Mouse (Mus musculus) heart, adult 2 months (tissue): ENCODE measurements around the gene Tob1. TPM values are rescaled to one million over a fixed set of nuclear protein-coding genes. Genes with fewer than 3 reads are reported as not detected.

Source experiments
- DNase-seq, 2 experiments: peaks; one replicate each; pipeline ENCODE4 v3.0.0; 2021
- H3K27ac ChIP-seq: fragments of 200-600 bp; 2 replicates; pipeline ENCODE4 v1.8.1; 2022
- H3K27me3 ChIP-seq: fragments of 200-500 bp; 2 replicates; pipeline ENCODE4 v1.6.1; 2012; ENCODE audit warnings: mild to moderate bottlenecking, low read length, inconsistent platforms, mixed read lengths; ENCODE audit not compliant: control insufficient read depth, insufficient read depth
- H3K36me3 ChIP-seq: fragments of 200-500 bp; 2 replicates; pipeline ENCODE4 v1.6.1; 2012; ENCODE audit warnings: low read length, inconsistent platforms; ENCODE audit not compliant: control insufficient read depth, insufficient read depth
- H3K4me1 ChIP-seq: fragments of 200-500 bp; 2 replicates; pipeline ENCODE4 v1.6.1; 2011; ENCODE audit warnings: low read length; ENCODE audit not compliant: control insufficient read depth, insufficient read depth
- H3K4me3 ChIP-seq: fragments of 200-600 bp; 2 replicates; pipeline ENCODE4 v1.8.1; 2022
- H3K79me2 ChIP-seq: fragments of 200-500 bp; replicated peaks from 2 replicates; pipeline ENCODE4 v1.6.1; 2012; ENCODE audit warnings: mild to moderate bottlenecking, inconsistent platforms, low read length, moderate library complexity, mixed read lengths; ENCODE audit not compliant: control insufficient read depth, insufficient read depth
- H3K9ac ChIP-seq: fragments of 200-500 bp; 2 replicates; pipeline ENCODE4 v1.6.1; 2012; ENCODE audit warnings: low read depth, mild to moderate bottlenecking, control low read depth, inconsistent platforms, low read length, mixed read lengths
- CTCF ChIP-seq: fragments of 200-600 bp; IDR thresholded peaks from 2 replicates; pipeline ENCODE4 v1.8.1; 2022; ENCODE audit warnings: antibody characterized with exemption, mild to moderate bottlenecking, moderate library complexity
- EP300 ChIP-seq: fragments of 200-500 bp; IDR thresholded peaks from 2 replicates; pipeline ENCODE4 v1.6.1; 2011; ENCODE audit warnings: low read depth, low read length, control low read depth; ENCODE audit not compliant: insufficient read depth
- POLR2A ChIP-seq: fragments of 200-500 bp; IDR thresholded peaks from 2 replicates; pipeline ENCODE4 v1.6.1; 2011; ENCODE audit warnings: mild to moderate bottlenecking, low read depth, low read length, control low read depth; ENCODE audit not compliant: insufficient read depth
- WGBS: fragments of 180-500 bp; shearing (Covaris S2); methylation state at CpG from one replicate; pipeline ENCODE4 v1.1.7; 2018; 5-methylcytosine and 5-hydroxymethylcytosine counted together
- intact Hi-C: fragments of 180-260 bp; cut with DNase I; formaldehyde crosslinking; loops from one replicate; pipeline ENCODE4 v1.15.1; 2025
- polyA plus RNA-seq: library from polyadenylated mRNA; depleted of rRNA; stranded (reverse); fragments of >200 nt; gene quantifications from 2 replicates; pipeline ENCODE4 v1.2.3, GENCODE M21; 2012
- total RNA-seq, 2 experiments: library from RNA; stranded (reverse); gene quantifications; 2 replicates each; pipeline ENCODE4 v1.2.3; 2021

The Tob1 gene
- total and polyA plus RNA-seq, 3 experiments, result 29.0 to 55.1 (median 47.6) TPM

DNA sequence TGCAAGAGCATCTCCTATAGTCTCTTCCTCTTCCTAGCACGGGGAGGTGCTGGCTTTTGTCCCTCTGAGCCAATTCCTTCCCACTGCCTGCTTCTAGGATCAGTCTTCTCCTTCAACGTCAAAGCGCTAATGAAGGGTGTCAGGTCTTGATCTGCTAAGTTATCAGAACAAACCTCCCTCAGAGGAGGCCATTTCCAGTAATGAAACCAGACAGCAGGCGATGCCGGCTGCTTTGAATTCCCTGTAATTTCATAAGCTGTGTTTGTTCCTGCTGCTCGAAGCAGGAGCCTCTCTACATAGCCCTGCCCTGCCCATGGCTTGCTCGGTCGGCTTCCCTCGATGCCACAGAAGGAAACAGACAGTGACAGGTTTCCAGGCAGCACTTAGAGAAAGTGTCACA is 33.1 kb downstream of the Tob1 start:
- H3K36me3 ChIP-seq, result no peaks in the 10 kb centered on the region

DNA sequence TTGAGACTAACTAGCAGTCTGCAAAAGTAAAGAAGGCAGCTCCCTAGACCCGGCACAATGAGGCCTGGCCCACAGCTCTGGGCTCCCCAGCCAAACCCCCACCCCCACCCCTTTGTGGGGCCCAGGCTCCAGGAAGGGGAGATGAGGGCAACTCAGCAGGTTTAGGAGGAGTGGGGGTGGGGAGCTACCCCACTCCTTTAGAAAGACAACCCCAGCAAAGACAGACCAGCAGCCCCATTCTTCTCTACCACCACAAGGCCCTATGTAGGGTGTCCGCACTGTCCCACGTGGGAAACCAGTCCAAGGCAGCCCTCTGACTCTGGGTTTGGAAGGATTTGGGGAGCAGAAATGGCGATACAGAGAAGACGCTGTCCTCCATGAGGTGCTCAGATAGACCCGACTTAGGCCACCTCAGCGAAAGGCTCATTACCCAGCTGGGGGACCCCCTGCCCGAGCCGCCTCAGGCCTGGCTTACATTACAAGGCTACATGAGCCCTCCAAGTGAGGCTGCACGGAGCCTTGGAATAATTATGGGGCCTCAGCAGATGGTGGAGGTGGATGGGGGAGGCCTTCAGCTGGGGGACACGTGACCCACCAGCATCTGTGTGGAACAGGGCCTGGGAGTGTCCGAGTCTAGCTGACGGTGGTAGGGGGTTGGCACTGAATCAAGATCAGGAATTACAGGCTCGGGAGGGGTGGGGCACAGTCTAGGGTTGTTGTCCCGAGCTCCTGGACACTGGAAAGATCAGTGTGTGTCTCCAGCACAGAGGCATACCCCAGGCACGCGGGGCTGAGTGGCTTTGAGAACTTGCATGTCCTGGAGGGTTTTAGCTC is 34.9 kb downstream of the Tob1 start, which contains the start of gene Wfikkn2:
Gene Wfikkn2 (minus strand): TSS at position 51 of the 834 bp plus-strand sequence.
- H3K27ac ChIP-seq, result no peak within 1 kb of the TSS

More for the DNA sequence above, 33.1 kb downstream of the Tob1 start:
- H3K27me3 ChIP-seq, result no peaks in the 10 kb centered on the region
- TF ChIP-seq EP300 (no peak), POLR2A (no peak), CTCF (no peak)
- intact Hi-C loops, result no loop called here
- no peaks in the 10 kb centered on the region for H3K79me2 ChIP-seq
- no peak overlapping the region for H3K4me3 ChIP-seq
- WGBS, result 82% methylated on average over 9 of the region's 9 CpGs
- no peak overlapping the region for H3K9ac ChIP-seq
- H3K4me1 ChIP-seq, result no peaks in the 10 kb centered on the region
- no peak for DNase-seq
- no peak overlapping the region for H3K27ac ChIP-seq

DNA sequence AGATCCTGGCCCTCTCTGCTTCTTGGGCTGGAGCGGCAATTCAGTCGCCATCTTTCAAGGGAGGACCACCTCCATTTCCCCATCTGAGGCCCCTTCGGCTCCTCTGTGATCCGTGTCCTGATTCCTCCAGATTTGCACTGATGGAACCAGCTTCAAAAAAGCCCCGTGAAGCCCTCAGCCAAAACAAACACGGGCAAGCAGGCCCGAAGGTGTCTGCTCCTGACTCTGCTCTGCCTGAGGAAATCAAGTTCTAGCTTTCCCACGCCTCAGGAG is 35.5 kb downstream of the Tob1 start:
- Histone ChIP-seq H3K36me3 (no peaks in the 10 kb centered on the region), H3K79me2 (no peaks in the 10 kb centered on the region), H3K27me3 (no peaks in the 10 kb centered on the region), H3K4me1 (no peaks in the 10 kb centered on the region), H3K27ac (no peak overlapping the region), H3K9ac (no peak overlapping the region), H3K4me3 (no peak overlapping the region)
- DNase-seq, result no peak
- intact Hi-C loops, result no loop called here
- WGBS, result 57% methylated on average over 8 of the region's 8 CpGs
- TF ChIP-seq CTCF, result no peak
- no peak for TF ChIP-seq POLR2A
- TF ChIP-seq EP300, result no peak

More for the DNA sequence above, 34.9 kb downstream of the Tob1 start, which contains the start of gene Wfikkn2:
- no peak for TF ChIP-seq CTCF
- Histone ChIP-seq H3K27me3 (no peaks in the 10 kb centered on the region), H3K4me1 (no peaks in the 10 kb centered on the region), H3K36me3 (no peaks in the 10 kb centered on the region), H3K79me2 (no peaks in the 10 kb centered on the region), H3K9ac (no peak within 1 kb of the TSS), H3K4me3 (no peak within 1 kb of the TSS)
- no peak for DNase-seq
- 68% methylated on average over 17 of the region's 17 CpGs for WGBS
- intact Hi-C loops, result no loop called here

DNA sequence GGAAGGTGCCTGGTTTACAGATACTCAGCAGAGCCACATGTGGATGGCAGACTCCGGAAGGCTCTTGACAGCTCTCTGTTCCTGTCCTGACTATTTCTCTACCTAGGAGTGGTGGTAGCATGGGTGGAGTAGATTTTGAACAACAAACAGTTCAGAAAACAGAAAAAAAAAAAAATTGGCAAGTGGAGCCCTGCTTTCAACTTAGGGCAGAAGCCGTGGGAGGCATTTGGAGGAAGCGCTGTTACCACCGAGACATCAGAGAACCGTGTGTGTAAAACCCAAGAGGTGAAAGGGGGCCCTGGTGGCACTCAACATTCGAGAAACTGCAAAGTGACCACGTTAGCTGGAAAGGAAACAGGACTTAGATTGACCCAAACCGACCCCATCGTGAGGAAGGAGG is 41.9 kb downstream of the Tob1 start:
- Histone ChIP-seq H3K27ac (no peak overlapping the region), H3K27me3 (no peaks in the 10 kb centered on the region), H3K36me3 (no peaks in the 10 kb centered on the region), H3K4me1 (no peaks in the 10 kb centered on the region), H3K9ac (no peak overlapping the region), H3K4me3 (no peak overlapping the region), H3K79me2 (no peaks in the 10 kb centered on the region)
- 64% methylated on average over 9 of the region's 9 CpGs for WGBS
- TF ChIP-seq POLR2A (no peak), EP300 (no peak), CTCF (no peak)
- no peak for DNase-seq
- intact Hi-C loops, result no loop called here

DNA sequence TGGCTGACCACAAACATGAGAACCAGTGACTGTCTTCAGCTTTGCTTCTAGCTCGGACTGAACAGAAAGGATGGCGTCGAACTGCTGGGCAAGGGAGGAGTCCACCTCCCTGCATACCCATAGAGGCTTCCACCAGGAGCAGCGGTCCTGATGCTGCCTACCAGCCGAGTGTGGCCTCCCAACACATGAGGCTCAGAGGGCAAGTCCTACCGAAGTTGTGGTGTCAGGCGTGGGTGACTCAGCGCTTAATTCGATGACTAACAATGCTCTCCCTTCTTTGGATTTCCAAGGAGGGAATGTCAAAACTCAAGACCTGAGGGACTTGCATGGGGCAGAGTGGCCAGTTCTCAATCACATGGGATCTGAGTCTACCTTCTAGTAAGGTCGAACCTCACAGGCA is 42.4 kb downstream of the Tob1 start:
- Histone ChIP-seq H3K4me3 (no peak overlapping the region), H3K4me1 (no peaks in the 10 kb centered on the region), H3K27ac (no peak overlapping the region), H3K27me3 (no peaks in the 10 kb centered on the region), H3K36me3 (no peaks in the 10 kb centered on the region), H3K79me2 (no peaks in the 10 kb centered on the region), H3K9ac (no peak overlapping the region)
- intact Hi-C loops, result no loop called here
- TF ChIP-seq EP300, result no peak
- TF ChIP-seq CTCF, result no peak
- TF ChIP-seq POLR2A, result no peak
- DNase-seq, result no peak
- 87% methylated on average over 10 of the region's 10 CpGs for WGBS

DNA sequence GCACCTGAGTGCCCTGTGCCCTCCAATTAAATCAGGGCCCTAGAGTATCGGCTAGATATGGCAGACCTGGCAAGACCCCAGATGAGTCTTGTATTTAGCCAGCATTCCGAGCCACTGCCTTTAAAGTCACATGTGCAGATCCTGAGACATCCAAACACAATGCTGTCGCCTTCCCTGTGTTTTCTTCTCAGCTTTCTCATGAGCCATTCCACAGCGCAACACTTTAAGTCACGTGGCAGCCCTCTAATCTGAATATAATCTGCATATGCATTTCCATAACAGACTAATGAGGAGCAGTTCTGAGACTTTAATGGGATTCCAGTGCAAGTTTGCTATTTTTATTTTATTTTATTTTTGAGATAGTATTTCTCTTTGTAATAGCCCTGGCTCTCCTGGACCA is 44.5 kb downstream of the Tob1 start:
- Histone ChIP-seq H3K27ac (no peak overlapping the region), H3K9ac (no peak overlapping the region), H3K4me3 (no peak overlapping the region), H3K79me2 (no peaks in the 10 kb centered on the region), H3K27me3 (no peaks in the 10 kb centered on the region), H3K36me3 (no peaks in the 10 kb centered on the region), H3K4me1 (no peaks in the 10 kb centered on the region)
- intact Hi-C loops, result no loop called here
- WGBS, result 56% methylated on average over 5 of the region's 5 CpGs
- DNase-seq, result no peak
- no peak for TF ChIP-seq EP300
- TF ChIP-seq CTCF, result no peak
- TF ChIP-seq POLR2A, result no peak
